Mouse (Mus musculus) brain, embryonic 18.5 days (tissue): ENCODE data around the gene 1700034J05Rik.
A peak's percentile ranks its signal among the peaks of the same experiment; 100 is the strongest.

Experiments used
- DNase-seq: peaks from one replicate; pipeline ENCODE4 v3.0.0-alpha.2; 2012; ENCODE audit warnings: low read depth, low spot score

Gene 1700034J05Rik

GRCm38 (mm10) chr6:146954258-146954657 lies at the start of gene 1700034J05Rik:
1700034J05Rik (minus strand) TSS chr6:146954422.
- DNase-seq = peak; percentile 24

DNA sequence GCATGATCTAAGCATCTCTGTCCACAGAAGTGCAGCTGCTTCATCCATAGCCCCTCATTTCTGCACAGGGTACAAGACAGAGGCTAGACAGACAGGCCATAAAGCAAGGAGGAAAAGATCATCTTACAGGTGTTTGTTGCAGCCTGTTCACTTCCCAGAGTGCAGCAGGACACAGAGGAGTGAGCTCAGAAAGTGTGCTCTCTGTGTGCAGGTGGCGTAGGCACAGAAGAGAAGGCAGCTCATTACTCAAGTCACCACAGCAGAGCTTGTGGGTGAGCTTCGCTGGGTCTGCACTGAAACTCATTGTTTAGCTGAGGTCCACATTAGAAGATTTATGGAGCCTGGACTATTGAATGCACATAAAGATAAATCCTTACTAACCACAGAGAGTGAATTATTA lies 45.5 kb upstream of the 1700034J05Rik start:
- DNase-seq = no peak

GRCm38 (mm10) chr6:146999302-146999701 lies 45.1 kb upstream of the 1700034J05Rik start:
- no peak for DNase-seq

GRCm38 (mm10) chr6:146998710-146999109 lies 44.5 kb upstream of the 1700034J05Rik start:
- no peak for DNase-seq

GRCm38 (mm10) chr6:146997006-146997405 lies 42.8 kb upstream of the 1700034J05Rik start:
- no peak for DNase-seq

DNA sequence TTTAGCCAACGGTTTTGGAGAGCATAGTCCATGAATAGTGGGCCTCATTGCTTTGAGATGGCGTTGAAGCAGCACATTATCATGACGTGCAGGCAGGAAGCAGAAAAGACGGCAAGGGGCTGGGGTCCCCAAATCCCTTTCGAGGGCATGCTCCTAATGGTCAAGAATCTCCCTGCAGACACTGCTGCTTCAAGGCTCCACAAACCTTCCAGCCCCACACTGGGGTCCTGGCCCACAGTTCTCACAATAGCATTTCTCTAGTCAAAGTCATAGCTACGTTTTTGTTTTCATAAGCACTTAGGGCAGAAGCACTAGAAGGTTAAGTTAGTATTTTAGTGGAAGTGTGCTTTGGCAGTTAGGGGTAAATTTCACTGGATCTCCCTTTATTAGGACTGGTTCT lies 41.7 kb upstream of the 1700034J05Rik start:
- DNase-seq = no peak

DNA sequence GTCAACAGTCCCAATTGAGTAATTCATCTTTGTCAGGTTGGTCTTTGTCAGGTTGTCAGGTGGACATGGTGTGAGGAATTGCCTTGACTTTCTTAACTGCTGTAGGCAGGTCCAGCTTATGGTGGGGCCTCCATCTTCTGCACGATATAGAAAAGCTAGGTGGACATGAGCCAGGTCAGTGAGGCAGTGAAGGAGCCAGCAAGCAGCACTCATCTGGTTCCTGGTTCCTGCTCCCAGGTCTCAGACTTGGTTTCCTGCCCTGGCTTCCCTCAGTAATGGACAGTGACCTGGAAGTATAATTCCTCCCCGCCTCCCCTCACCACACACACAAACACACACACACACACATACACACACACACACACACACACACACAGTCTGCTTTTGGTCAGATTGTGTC lies 41.2 kb upstream of the 1700034J05Rik start:
- no peak for DNase-seq

DNA sequence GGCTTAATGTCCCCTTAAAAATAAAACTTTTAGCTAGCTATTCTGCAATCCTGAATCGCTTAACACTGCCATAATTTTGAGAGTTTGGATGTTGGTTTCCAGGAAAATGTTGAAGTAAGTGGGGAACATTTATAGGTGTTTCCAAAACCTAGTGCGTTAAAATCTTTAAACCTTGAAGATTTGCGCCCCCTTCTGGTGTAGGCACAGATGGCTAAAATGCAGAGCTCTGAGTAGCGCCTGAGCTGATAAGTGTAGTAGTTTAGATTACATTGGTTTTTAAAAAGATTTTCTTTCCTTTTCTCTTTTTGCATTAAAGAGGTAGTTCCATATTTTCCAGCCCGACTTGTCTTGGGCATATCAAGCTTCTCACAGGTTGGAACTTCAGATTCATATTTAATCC lies 40.0 kb upstream of the 1700034J05Rik start:
- DNase-seq = no peak

DNA sequence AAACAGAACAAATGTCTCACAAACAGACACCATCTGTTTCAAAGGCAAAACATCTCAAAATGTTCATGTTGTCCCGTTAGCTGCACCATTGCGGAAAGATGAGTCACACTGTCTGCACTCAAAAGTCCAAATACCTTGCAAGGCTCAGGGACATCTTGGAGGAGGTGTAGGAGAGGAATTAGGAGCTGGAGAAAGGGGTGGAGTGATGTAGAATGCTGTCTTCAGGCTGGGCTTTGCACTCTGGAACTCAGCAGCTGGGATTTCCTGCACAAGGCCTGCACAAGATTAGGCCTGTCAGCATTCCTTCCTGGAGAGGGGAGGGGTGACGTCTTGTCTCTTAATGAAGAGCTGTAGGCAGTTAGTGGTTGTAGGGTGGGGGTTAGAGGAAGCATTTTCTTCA lies 30.3 kb upstream of the 1700034J05Rik start:
- no peak for DNase-seq

DNA sequence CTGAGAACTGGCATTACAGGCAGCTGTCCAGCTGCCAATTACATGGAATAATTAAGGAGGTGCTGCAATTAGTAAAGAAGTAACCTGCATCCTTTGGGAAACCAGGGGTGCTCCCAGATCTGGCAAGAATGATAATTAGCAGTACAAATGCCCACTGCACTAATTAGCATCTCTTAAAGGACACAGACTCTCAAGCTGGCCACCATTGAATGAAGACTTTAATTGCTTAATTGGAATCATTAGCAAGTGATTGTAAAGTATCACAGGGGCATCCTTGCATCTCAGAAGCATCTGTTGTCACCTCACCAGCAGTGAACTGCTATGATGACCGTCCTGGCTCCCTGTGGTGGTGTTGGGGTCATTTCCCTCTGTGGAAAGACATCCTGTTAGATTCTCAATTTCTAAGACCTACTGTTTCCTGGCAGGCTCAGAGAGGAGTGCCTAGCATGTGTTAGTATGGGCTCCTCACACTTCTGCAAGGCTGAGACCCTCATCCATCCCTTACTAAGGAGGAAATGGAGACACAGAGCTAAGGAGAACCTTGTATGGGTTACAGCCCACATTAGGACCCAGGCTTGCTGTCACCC lies 27.1 kb upstream of the 1700034J05Rik start:
- no peak for DNase-seq

DNA sequence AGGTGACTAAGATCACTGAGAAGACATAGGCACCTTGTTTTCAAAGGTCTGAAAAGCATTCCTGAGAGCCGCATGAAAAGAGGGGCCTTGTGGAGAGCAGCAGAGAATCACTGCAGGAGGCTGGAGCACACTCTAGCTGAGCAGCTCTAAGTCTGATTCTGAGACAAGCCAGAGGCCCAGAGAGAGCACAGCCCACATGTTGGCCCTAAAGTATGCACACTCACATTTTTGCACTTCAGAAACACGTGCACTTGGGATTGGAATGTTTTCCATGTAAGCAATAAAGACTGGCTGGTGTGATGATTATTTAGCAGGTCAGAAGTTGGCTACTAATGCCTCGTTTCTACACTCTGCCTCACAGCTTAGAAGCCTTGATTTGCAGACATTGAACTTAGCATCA lies 25.7 kb upstream of the 1700034J05Rik start:
- DNase-seq = no peak

GRCm38 (mm10) chr6:146979115-146979744 lies 25.0 kb upstream of the 1700034J05Rik start:
- DNase-seq = no peak

GRCm38 (mm10) chr6:146978691-146979114 lies 24.5 kb upstream of the 1700034J05Rik start:
- DNase-seq = no peak

DNA sequence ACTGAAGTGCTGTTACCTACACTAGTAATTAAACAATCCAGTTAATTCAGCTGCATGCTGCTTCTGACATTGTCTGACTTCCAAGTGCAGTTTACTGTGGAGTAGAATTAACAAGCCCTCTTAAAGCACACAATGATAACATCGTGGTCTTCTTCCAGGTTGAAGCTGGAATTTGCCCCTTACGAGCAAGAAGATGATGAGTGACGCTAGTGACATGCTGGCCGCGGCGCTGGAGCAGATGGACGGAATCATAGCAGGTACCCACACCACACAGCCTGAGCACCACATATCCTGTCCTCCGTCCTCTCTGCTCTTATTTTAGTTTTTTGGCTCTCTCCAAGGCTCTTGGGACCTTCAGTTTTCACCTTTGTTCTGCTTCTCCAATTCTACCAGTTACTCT lies 22.2 kb upstream of the 1700034J05Rik start:
- DNase-seq = no peak

- no peak for DNase-seq
These were observed 19.6 kb upstream of the 1700034J05Rik start for GRCm38 (mm10) chr6:146973830-146974229.

GRCm38 (mm10) chr6:146973406-146973805 lies 19.2 kb upstream of the 1700034J05Rik start:
- no peak for DNase-seq

DNA sequence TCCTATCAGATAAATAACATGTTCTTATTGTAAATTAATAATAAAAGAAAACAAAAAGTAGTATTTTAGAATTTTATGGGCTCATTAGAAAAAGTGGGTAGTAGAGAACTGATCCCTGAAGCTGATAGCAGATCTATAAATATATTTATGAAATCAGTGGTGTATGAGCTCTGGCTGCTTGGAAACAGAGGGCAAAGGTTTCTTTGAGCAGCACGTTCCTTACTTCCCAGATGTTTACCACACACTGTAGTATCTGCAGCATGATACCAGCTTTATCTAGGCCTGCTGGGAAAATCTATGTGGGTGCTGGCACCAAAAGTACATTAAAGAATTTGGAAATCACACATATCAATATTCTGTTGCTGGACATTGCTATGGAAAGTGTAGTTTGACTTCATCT lies 18.5 kb upstream of the 1700034J05Rik start:
- DNase-seq = no peak

DNA sequence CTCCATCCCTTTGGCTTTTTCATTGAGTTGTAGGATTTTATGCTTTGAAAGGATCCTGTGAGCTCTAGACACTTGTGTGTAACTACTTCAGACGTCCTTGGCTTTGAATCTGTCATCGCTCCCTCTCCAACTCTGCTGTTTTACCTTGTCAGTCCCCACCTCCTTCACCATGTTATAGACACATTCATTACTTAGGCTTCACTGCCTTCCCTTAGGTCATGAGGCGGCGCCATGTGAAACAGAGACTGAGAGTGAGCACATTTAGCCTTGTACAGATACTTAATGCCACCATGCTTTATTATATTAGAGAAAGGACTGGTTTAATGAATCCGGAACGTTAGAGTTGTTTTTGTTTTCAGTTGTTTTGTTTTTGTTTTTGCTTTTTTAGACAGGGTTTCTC lies 17.8 kb upstream of the 1700034J05Rik start:
- no peak for DNase-seq

GRCm38 (mm10) chr6:146971366-146971765 lies 17.1 kb upstream of the 1700034J05Rik start:
- DNase-seq = no peak

DNA sequence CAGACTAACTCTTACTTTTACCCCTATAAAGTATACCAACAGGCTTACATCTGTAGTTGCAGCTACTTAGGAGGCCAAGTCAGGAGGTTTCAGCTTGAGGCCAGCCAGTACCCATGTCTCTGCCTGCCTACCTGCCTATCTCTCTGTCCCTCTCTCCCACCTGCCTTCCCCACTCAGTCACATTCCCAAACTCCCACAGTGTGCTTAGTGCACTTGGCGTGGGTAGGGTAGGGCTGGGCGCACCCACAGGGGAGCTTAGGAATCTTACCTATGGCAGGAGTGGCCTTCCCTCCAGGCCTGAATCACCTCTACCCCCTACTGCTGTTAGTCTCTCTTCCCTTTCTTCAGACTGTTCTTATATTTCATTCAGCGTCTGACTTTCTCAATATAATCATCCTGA lies 16.6 kb upstream of the 1700034J05Rik start:
- DNase-seq = no peak

DNA sequence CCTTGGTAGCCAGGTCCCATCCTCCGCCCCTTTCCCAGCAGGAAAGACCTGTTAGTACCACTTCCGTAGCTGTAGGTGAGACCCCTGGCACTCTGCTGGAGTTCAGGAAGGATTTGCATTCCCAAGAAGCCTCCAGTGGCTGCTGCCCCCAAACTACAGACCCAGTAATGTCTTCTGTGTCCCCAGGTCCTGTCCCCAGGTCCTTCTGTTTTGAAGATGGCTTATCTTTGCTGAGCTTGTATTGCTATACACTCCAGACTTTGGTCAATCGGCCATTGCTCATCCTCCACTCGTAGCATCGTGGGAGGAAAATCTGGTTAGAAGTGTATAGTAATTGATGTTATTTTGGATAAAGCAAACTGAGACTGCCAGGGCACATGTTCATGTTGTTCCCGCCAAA lies 13.6 kb upstream of the 1700034J05Rik start:
- no peak for DNase-seq

DNA sequence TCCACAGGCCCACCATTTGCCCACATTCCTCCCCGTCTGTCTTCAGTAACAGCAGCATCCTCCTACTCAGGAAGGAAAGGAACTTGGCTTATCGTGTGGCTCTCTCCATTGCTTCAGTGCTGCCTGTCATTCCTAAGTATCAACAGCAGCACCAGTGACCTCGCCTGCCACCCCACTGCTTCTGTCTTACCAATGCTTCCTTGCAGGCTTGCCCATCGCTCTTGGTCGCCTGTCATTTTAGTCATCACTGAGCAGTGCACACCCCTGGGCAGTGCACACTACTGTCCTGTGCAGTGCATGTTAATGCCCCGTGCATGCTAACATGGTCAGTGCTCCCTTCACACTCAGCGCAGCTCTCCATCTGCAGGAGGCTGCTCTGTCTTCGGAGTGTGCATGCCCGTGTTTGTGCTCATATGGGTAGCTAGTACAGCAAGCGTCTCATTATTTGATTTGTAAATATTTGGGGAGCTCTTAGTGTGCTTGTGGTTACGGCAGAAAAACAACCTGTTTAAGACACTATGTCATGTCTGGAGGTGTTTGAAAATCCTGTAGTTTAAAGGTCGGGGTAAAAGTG lies 12.3 kb upstream of the 1700034J05Rik start:
- no peak for DNase-seq

DNA sequence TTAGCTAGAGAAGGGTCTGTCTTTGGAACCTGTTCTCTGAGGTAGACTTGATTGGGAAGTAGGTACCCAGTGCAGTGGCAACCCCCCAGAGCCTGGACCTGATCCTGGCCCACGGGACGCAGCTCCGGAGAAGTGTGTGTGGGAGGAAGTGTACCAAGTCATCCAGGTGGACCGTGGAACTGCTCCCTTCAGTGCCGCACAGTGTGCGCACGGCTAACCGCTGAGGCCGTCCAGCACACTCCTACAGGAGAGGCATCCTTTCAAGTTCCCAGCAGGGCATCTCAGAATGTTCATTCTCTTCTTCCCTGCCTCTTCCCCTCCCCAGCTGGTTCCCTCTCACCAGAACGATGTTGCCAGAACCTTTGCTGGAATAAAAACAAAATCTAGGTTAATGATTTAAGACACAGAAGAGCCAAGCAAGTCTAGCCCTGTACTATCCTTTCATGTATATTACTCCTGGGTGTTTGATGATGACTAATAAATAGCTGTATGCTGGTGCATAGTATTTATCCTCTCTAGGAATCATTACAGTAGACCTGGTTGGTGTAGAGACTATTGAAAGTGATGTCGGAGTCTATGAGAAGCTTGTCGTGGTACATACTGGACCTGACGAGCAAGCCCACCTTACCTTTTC lies 11.0 kb upstream of the 1700034J05Rik start:
- DNase-seq = no peak
